Mouse (Mus musculus) adrenal gland, postnatal 25 days (tissue): Measurements from ENCODE around the gene Tpk1. TPM values are rescaled to one million over a fixed set of nuclear protein-coding genes. Genes with fewer than 3 reads are reported as not detected.

ENCODE experiments used
- DNase-seq: peaks from one replicate; pipeline ENCODE4 v3.0.0; 2021; ENCODE audit warnings: mixed read lengths
- total RNA-seq: library from RNA; stranded (reverse); gene quantifications from 2 replicates; pipeline ENCODE4 v1.2.3, GENCODE M21; 2021

Gene Tpk1
- total RNA-seq, 1 experiment from 2014 or later = 16.8 TPM

DNA sequence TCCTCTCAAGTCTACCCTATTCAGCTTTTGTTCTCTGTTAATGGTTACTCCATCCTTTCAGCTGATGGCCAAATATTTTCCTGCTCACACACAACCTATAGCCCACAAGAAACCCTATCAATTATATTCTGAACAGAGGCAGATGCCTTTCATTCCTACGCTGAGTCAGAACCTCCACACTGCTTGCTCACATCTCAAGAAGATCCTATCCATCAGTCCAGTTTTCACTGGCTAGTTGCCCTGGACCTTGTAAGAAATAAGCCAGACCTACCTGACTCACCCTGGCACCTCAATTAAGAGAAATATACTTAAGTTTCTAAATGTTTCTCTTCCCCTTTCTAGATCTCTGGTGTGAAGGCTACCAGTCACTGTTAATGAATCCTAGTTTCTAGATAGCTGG is 231.7 kb downstream of the Tpk1 start:
- DNase-seq = no peak

DNA sequence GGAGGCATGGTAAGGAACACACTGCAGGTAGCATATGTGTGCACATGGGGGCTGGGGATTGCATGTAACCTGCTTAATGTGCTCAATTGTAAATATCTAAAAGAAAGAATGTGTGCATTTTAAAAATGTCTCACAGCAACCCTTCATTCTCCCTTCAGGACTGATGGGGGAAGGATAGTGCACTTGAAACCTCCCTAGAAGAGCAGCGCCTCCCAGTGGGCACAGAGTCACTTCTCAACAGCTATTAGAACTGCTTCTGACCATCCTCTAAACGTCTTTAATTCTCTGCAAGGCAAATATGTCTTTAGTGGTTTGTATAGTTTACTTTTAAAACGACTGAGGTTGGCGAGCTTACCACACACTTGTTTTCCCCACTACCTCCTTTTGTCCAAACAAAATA is 241.1 kb downstream of the Tpk1 start:
- DNase-seq = no peak

DNA sequence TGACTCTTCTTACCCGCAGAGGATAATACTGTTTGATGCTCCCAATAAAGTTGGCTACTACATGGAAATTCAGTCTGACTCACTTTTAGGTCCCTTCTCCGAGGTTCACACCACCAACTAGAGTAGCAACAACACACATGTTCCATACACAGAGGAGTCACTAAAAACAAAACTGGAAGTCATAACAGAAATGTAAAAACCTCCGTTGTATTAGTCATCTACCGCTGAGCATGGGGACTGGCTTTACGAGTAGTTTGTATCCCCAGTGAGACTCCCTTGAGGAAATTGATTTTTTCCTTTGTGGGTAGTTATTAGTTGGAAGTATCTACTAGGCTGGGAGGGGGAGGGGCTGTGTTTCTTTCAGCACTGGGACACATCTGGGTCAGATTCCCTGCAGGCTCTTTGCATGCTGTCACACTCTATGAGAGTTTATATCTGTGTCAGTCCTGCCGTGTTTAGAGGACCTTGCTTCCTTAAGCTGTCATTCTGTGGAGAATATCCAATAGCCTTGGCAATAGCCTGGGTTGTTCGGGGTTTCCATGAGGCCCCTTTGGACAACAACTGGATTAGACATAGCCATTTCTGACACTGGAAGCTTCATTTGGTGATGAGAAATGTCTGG is 245.6 kb downstream of the Tpk1 start:
- no peak for DNase-seq

DNA sequence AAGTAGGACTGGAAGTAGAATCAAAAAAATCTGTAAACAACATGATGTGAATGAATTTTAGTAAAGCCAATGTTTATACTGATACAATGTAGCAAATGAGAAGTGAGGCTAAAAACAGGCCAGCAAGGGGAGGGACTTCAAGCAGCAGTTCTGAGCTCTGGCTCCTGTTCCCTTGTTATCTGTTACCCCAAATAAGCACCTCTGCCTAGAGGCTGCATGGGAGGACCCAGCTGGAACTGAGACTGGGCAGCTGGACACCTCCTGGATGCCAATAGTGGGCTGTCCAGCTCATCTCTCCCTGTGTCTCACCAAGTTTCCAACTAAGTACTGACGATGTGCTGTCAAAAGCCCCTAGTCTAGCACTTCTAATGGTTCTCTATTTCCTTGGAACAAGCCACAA is 257.1 kb downstream of the Tpk1 start:
- DNase-seq = no peak

DNA sequence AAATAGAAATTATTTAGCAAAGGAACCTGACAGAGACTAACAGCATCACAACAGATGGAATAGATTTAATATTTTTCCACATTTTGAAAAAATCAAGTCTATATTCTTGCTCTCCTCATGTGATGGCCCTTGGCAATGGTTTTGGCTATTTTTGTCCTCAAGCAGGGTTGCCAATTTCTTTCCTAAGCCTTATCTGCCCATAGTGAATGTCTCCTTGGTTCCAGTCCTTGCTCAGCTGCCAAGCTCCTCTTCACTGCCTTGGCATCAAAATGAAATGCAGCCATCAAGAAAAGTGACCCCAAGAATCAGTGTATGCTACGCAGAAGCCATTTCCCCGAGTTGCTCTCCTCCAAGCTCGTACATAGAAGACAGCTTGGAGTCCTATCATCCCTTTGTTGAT is 263.0 kb downstream of the Tpk1 start:
- no peak for DNase-seq

DNA sequence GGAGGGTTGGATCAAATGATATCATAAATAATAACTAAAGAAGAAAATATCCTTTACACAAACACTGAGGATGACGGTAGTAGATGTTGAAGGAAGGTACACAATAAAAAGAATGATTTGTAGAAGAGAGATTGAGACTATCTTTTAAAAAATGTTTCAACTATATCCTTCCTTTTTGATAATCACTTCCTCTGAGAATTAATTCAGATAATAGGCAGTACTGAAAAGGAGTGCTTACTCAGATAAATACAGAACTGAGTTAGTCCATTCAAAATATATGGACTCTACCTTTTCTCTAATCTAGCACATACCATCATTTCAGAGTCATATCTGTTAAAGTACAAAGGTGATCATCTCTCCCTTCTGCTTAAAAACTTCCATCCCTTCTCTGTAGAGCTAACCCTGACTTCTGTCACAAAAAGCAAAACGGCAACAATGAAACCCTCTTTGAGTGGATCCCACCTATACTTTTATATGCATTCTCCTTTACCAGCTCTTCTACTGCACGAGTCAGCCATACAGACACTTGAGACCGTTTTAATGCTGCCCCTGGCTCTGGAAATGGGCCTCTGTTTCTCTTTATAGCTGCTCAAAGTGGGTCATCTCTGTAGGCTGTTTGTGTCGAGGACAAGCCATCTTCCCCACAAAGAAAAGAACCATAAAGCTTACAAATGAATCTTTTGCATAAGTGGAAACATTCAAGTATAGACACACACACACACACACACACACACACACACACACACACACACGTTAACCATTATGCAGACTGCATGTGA is 263.7 kb downstream of the Tpk1 start:
- DNase-seq = no peak

DNA sequence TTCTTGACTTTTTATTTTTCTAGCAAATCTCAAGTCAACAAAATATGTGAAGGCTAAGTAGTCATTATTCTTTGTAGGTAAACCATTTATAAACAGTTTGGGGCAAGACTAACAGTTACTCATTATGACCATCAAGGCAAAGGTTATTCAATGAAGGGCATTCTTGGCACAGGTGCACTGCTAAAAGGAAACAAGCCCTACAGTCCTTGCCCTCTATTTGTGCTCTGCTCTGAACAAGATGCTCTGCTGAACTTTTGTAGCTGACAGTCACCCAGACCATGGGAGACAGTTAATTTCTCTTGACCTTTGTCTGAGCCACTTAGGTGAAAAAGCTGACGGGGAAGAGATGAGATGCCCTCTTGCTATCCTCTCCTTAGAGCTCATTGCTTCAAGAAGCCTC is 269.7 kb downstream of the Tpk1 start:
- DNase-seq = no peak

DNA sequence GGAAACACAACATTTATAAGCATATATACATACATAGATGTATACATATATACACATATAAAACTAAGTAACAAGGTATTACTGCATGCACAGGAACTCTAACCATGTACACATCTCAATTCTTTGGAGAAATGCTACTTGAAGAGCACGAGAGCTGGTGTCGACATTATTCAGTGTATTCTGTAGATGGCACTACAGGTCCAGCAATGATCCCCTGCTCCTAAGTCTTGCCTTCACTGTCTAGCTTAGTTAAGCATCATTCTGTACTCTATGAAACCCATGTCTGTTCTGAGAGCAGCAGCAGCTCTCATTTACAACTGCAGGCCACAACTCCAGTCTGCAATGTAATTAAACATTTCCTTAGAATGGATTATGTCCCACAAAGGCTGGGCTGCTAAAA is 270.5 kb downstream of the Tpk1 start:
- DNase-seq = no peak

DNA sequence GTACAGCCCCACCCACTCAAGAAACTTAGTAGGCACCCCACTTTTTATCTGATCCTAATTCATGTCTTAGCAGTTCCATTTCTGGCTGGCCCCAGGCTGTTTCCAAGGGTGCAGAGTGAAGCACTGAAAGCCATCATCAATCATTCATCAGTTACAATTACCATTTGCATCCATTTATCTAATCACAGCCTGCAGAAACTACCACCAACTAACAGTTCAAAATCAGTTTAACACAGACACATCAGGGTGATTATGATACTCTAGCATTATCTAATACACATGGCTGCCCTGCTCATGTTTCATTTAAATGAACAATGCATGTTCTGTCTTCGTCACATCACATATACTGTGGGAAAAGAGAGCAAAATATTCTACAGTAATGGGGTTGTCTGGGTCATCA is 274.7 kb downstream of the Tpk1 start:
- no peak for DNase-seq

DNA sequence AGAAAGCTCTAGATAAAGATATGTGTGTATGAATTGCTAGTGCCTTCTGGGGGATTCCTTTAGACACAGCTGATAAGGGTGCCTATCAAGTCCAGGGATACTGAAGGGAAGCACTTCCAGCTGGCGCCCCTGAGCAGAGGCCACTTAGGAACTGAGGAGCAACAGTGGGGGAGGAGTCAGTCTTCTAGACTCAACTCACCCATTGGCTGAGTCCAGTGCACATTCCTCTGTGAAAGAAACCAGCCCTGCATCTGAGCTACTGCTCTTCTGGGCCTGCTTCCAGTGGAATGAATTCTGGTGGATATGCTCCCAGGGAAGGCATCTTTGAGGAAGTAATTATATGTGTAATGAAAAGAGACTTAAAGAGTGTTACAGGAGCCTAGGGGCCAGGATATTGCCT is 278.8 kb downstream of the Tpk1 start:
- no peak for DNase-seq

DNA sequence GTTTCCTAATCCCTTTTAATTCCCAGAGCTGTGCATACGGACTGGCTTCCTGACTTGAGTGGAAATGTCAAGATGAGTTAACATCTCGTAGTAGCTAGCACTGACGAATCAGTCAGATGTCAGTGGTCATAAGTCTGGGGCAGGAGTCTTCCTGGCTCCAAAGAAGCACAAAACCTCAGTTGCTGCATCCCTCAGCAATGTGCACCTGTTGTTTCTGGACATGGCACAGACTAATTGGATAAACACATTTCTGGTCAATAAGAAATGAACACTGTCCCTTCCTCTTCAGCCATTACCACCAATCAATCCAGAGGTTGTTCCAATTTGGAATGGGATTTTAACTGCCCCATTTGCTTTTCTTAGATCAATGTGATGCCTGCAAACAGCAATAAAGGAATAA is 281.2 kb downstream of the Tpk1 start:
- no peak for DNase-seq

DNA sequence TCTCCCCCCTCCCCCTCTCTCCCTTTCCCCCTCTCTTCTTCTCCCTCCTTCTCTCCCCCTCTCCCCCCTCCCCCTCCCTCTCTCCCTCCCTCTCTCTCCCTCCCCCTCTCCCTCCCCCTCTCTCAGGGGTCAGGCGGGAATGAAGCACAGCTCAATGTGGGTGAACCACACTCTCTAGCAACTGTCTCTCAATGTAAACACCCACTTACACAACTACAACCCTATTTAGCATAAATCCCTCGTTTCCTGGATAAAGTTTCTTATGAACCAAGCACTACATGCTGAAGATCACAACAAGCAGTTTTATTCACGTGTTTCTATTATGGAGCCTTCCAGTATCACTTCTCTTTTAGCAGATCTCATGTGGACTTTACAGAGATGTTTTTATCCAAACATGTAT is 281.8 kb downstream of the Tpk1 start:
- no peak for DNase-seq

DNA sequence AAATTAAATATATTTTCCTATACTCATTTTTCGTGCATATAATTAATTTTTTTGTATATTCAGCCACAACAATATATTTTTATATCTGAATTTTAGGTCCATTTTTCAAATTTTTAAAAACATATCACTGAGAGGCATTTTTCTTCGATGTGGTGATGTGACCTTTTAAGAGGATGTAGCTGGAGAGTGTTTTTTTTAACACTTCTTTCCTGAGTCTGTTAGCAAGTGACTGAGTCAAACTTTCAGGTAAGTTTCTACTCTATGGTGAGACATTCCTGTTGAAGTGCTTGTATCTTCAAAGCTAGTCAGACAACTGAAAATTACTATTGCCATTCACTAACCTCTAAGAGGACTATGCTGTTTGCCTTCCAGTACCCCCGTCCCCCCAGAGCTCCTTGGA is 283.3 kb downstream of the Tpk1 start:
- no peak for DNase-seq

DNA sequence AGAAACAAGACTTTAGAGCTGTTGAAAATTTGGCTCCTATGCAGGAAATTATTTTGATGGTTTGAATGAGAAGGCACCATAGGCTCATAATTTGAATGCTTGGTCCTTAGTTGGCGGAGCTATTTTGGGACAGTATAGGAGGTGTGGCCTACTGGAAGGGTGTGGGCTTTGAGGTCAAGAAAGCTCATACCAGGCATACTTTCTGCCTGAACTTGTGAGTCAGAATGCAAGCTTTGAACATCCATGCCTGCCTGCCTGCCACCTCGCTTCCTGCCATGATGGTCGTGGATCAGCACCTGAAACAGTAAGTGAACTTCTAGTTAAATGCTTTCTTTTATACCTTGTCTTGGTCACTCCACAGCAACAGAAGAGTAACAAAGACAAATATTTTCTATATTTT is 283.8 kb downstream of the Tpk1 start:
- DNase-seq = no peak

DNA sequence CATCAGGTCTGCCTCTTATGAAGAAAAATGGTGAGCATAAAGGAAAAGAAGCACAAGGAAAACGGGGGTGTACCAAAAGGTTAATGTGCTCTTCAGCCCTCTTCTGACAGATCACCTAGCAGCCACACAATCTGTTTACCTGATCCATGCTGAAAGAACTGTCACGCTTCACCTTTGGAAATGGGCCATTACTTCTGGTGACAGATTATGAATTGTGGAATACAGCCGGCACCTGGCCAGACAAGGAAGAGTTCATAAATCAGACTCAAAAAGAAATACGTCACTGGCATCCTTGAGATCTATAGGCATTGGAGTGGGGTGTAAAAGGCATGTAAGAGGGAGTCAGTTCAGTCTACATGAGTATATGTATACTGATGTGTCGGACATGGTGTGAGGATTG is 292.9 kb downstream of the Tpk1 start:
- DNase-seq = no peak

DNA sequence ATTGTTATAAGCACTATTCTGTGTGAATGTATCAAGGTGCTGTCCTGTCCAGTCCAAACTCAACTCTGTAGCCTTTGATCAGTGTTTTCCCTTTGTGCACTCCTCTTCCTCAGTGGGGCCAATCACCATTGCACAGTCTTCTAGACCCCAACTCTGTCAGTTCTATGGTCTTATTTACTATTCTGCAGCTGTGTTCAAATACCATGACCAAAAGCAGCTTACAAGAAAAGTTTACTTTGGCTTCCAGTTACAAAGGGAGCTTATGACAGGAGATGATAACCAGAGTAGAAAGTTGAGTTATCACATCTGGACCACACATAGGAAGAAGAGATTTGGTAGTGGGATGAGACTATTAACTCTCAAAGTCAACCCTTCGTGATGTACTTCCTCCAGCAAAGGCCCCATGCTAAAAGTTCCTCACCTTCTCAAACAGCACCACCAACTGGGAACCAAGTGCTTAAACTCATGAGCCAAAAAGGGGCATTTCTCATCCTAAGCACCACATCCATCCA is 298.6 kb downstream of the Tpk1 start:
- no peak for DNase-seq

DNA sequence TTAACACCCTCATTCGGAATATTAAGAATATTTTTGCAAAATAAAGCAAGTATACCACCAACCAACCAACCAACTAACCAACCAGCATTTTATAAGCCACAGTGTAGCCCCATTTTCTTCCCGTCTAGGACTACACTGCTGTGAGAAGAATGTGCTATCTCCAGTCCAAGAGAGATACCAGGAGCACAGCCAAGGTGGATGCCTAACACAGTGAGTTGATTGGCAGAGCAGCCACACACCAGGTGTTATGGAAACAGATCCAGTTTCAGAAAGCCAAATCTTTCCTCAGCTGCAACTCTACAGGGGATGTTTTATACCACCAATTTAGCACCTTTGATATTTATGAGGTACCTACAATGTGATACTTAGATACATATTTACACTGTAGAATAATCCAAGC is 299.1 kb downstream of the Tpk1 start:
- no peak for DNase-seq

DNA sequence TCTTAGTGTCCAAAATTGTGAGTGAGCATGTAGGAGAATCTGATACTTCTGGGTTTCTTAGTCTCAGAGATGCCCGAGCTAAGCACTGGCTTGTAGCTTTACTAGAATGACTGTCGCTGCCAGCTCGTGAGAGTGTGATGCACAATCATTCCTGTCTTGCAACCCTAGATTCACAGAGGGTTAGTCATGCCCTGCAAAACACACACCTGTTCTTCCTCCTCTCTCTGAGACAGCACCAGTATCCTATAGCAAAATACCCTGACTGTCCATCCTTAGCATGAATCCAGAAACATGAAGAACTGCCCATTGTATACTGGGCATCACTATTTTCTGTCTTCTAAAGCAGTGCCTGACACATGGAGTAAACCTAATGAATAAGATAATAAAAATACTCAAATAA is 302.2 kb downstream of the Tpk1 start:
- no peak for DNase-seq

DNA sequence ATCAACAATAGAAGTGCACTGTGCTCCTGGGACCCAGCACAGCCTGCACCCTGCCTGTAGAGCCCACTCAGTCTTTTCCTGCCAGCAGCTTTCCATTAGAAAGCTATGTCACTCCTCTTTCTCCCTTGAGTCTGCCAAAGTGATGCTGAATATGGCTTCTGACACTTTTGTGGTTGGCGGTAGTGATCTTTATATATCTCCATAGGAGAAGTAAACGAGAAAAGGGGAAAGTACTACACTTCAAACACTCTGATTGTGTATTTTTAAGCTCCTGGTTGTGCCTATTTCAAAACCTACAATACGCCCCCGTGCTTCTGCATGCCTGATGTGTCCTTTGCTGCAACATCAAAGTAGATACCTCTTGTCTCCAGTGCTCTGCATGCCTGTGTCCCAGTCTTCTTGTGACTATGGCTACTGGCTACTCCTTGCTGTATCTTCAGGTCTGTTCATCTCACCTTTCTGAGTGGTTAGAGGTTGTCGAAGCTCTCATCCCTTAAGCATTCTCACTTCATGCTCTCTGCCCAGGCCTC is 302.7 kb downstream of the Tpk1 start:
- DNase-seq = no peak

DNA sequence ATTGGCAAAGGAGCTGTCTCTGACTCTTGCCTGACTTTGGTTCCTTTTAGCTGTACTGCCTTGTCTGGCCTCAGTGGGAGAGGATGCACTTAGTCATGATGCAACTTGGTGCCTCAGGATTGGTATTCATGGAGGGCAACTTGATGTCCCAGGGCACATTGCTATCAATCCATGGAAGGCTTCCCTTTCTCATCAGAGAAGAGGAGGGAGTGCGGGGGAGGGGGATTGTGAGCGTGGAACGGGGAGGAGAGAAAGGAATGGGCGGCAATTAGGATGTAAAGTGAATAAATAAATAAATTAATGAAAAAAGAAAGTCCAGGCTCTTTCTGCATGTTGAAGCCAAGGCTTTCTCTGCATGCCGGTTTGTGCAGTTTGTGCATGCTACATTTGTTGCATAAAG is 304.8 kb downstream of the Tpk1 start:
- DNase-seq = no peak

DNA sequence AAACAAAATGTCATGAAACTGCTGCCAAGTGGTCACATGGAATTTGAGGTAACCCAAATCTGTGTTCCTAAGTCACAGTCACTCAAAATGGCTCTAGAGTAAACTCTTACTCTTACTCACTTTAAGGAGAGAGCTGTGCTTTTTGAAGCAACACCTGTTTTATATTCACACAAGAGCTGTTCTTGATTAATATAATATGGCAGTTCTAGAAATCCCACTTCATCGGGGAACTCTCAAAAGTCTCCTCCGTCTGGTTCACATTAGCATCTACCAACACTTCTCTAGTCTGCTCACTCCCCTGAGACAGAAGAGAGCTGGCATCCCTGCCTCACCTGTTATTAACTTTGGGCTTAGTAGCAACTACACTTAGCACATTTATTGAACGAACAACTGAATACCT is 305.9 kb downstream of the Tpk1 start:
- DNase-seq = no peak

DNA sequence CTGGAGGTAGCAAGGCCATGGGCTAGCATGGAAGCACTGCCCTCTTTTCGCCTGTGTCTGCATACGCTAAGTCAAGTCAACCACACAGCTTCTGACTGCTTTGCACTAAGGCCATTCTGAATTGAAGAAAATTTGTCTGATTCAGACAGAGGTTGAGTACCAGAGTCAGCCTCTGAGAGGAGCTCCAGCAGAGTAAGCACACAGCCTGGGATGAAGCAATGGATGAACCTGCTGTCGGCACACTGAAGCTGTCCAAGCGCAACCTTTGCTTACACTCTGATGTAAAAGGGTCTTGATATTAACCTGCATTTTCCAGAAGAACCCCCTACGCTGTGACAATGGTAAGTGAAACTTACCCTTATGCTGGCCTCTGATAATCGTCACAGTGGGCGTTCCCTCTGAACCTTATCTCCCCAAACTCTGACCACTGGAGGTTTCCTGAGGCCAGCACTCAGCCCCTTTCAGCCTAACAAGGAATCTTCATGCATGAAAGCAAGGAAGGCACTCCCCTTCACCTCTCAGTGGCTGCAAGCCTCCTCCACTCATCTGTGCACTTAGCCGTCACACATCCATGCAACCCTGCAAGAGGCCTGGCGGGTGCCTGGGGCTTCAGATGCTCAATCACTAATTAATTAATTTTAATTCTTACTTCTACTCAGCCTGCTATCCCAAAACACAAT is 311.4 kb downstream of the Tpk1 start:
- no peak for DNase-seq

DNA sequence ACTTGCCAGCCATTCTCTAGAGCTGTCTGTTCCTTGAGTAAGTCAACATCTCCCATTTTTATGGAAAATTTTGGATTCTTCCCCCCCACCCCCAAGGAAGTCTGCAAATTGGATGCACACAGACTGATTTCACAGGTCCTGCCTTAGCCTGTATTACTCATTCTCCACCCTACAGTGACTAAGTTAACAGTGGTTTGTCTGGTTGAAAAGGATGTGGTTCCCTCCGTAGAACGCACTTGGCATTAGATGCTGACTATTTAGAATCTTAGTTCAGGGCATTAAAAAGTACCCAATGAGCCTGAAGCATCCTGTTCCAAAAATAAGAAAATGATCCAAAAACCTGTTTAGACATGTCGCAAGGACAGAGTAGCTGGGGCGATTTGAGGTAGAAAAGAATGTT is 312.6 kb downstream of the Tpk1 start:
- no peak for DNase-seq
